Mouse (Mus musculus) bone marrow, adult 2 months (tissue): ENCODE results near the gene T2. TPM values are rescaled to one million over a fixed set of nuclear protein-coding genes. Genes with fewer than 3 reads are reported as not detected.
"Not testable (repeated sequence)": the region's sequence is repeated elsewhere in the genome, so short reads cannot be mapped to it uniquely, and the experiment has no call there.

Experiments used
- H3K27ac ChIP-seq: fragments of 200-500 bp; 2 replicates; pipeline ENCODE4 v1.5.1; 2012; ENCODE audit warnings: low read depth, mild to moderate bottlenecking, control low read depth, inconsistent platforms, low read length; ENCODE audit not compliant: control insufficient read depth, poor library complexity, insufficient read depth
- H3K4me1 ChIP-seq: fragments of 200-500 bp; 2 replicates; pipeline ENCODE4 v1.6.1; 2011; ENCODE audit warnings: low read length; ENCODE audit not compliant: control insufficient read depth, insufficient read depth
- H3K4me3 ChIP-seq: fragments of 200-500 bp; replicated peaks from 2 replicates; pipeline ENCODE3; 2011; ENCODE audit warnings: mild to moderate bottlenecking, low read depth, low read length, control low read depth; ENCODE audit not compliant: control insufficient read depth
- CTCF ChIP-seq: fragments of 200-500 bp; IDR thresholded peaks from 2 replicates; pipeline ENCODE4 v1.5.1; 2011; ENCODE audit warnings: low read length, control low read depth; ENCODE audit not compliant: control insufficient read depth, insufficient read depth
- POLR2A ChIP-seq: fragments of 200-500 bp; IDR thresholded peaks from 2 replicates; pipeline ENCODE4 v1.6.1; 2011; ENCODE audit warnings: low read depth, mild to moderate bottlenecking, control low read depth, low read length, borderline replicate concordance; ENCODE audit not compliant: control insufficient read depth
- WGBS: fragments of 180-500 bp; shearing (Covaris S2); methylation state at CpG from one replicate; pipeline ENCODE4 v1.1.7; 2018; 5-methylcytosine and 5-hydroxymethylcytosine counted together
- polyA plus RNA-seq: library from polyadenylated mRNA; stranded (reverse); fragments of >200 nt; gene quantifications from 2 replicates; pipeline ENCODE4 v1.2.4, GENCODE M21; 2011; ENCODE audit warnings: low replicate concordance; ENCODE audit not compliant: missing spikeins, insufficient read depth, insufficient read length

The T2 gene
- polyA plus RNA-seq, 1 experiment, result not detected

DNA sequence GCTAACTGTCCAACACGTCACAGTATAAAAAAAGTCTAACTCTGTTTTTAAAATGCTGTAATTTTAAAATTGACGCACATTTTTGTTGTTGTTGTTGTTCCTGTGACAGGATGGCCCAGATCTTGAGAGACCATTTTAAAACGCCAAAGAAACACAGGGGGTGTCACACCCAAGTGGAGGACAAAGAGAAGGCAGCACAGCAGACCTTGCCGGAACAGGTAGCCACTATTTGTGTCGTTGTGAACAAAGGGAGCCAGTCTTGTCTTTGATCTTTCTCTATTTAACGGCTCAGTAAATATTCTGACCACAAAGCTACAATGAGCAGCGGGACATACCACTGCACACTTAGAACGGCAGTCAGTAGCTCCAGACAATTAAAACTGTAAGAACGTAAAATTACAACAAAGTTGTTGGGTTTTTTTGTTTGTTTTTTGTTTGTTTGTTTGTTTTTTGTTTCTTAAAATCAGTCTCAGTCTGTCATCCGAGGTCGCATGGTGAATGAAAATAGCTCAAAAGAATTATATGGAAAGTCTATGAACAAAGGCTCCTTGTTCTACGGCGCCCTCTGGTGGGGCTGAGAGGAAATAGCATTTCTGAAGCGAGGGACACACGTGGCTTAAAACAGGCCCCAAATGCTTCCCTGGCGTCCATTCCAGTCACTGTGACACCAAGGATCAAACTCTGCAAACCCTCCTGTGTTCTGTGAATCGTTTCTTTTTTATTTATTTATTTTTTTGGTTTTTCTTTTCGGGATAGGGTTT, 16.7 kb downstream of the T2 start:
- no peak overlapping the region; the same call in 1 of the 2 replicates for H3K27ac ChIP-seq
- peak overlapping the region; percentile 25 for H3K4me3 ChIP-seq
- H3K4me1 ChIP-seq, result no peaks in the 10 kb centered on the region
- WGBS, result under 1% methylated on average over 18 of the region's 18 CpGs
- TF ChIP-seq POLR2A (no peak), CTCF (peak; percentile 76)

DNA sequence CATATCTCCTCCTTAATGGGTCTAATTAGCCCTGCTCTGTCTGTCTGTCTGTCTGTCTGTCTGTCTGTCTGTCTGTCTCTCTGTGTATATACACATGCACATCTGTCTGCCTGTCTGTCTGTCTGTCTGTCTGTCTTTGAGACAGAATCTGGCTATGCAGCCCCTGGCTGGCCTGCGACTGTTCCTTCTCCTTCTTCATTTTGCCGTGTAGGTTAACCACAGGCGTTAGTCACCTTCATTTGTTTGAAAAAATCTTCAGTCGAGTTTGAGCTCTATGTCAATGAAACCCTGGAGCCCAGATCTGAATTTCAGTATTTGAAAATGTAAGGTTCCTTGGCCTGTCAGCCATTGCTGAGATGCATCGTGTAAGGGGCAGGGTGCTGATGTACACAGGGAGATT, 21.5 kb downstream of the T2 start:
- TF ChIP-seq POLR2A (no peak), CTCF (no peak)
- no peak overlapping the region for H3K4me3 ChIP-seq
- WGBS, result 10% methylated on average over 5 of the region's 5 CpGs
- H3K4me1 ChIP-seq, result no peaks in the 10 kb centered on the region
- H3K27ac ChIP-seq, result no peak overlapping the region

GRCm38 (mm10) chr17:8385441-8385840, 29.6 kb downstream of the T2 start:
- no peak overlapping the region for H3K4me3 ChIP-seq
- TF ChIP-seq CTCF, result no peak
- no peak for TF ChIP-seq POLR2A
- 78% methylated on average over 2 of the region's 2 CpGs for WGBS
- H3K4me1 ChIP-seq, result no peaks in the 10 kb centered on the region; the same call in 1 of the 2 replicates
- no peak overlapping the region for H3K27ac ChIP-seq

DNA sequence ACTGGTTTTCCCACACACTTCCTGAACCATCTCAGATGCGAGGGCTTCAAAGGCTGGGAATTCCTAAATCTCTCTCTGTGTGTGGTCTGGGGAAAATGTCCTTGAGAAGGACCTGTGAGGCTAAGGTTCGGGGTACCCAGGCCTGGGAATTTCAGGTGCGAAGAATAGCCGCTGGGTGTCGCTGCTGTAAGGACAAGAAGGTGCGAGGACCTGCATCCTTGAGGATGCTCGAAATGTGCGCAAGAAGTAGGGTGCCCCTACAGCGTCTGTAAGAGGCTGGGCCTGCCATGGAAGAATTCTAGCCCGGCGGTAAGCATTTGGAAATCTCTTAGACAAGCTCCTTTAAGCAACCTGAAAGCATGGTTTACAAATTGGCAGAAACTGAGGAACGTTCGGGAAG, 32.7 kb downstream of the T2 start:
- H3K4me1 ChIP-seq, result no peaks in the 10 kb centered on the region; the same call in 1 of the 2 replicates
- 5% methylated on average over 13 of the region's 13 CpGs for WGBS
- TF ChIP-seq POLR2A, result no peak
- peak; percentile 51; the same call in 1 of the 2 replicates for TF ChIP-seq CTCF
- H3K4me3 ChIP-seq, result no peak overlapping the region
- no peak overlapping the region for H3K27ac ChIP-seq

DNA sequence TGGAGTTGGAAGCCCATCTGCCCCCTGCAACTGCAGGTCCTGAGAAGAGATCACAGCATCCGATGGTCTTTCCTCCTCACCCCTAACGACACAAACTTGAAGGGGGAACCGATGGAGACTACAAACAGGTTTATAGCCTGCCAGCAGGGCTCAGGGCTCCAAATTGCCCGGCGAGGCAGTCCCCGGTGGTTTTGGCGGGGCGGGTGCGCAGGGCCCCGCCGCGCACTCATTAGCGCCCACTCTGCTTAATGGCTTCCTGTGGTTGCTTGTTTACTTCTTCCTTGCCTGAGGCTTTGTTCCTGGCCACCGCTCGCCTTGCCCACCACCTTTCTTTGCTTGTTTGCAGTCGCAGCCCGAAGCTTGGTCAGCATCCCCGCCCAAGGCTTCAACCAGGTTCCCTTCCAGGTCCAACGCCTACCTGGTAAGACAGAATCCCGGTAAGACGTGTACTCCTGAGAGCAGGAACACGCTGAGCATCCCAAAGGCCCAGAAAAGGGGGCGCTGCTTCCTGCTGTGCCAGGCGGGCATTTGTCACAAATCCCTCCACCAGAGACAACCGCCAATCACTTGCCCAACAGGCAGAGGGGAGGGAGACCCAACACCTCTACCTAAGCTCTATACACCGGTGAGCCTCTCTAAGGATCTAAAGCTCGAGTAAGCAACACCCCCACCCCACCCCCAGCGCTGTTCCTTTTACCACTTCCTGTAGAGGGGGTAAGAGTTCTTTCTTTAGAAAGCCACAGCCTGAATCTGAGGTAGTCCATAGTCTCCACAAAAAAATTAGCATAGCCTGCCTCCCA, 33.4 kb downstream of the T2 start:
- Histone ChIP-seq H3K4me3 (peak overlapping the region; percentile 18), H3K4me1 (no peaks in the 10 kb centered on the region; the same call in 1 of the 2 replicates), H3K27ac (no peak overlapping the region)
- under 1% methylated on average over 28 of the region's 28 CpGs for WGBS
- no peak for TF ChIP-seq POLR2A
- TF ChIP-seq CTCF, result no peak

DNA sequence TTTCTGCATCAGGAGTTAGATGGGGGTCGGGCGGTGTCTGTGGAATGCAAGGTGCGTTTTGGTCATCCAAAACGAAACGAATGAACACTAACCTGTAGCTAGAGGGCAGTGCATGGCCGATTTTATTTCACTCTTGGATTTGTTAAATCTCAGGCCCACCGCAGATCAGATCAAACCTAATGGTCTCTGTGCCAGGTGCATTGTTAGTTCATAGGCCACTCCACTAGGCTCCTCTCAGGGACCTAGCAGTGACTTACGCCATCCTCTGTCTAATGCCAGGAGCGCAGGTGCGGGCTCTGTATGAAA, 34.0 kb downstream of the T2 start:
- Histone ChIP-seq H3K4me3 (no peak overlapping the region), H3K4me1 (no peaks in the 10 kb centered on the region; the same call in 1 of the 2 replicates), H3K27ac (no peak overlapping the region)
- WGBS, result 15% methylated on average over 10 of the region's 10 CpGs
- TF ChIP-seq POLR2A (no peak), CTCF (no peak)

DNA sequence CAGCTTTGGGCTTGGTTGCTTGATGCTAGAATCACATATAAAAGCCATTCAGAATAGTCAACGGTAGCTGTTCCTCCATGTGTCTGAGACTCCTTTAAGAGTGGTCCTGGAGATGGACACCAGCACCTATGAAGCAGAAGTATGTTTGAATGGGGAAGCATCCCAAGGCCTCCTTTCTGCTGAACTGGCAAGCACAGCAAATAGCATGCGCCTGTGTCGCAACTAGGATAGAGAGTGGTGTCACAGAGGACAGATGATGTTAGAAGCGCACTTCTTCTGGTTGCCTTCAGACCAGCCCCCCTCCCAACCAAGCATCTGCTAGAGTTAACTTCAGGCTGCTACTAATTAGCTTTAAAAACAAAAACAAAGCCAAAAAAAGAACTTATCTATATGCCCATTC, 34.7 kb downstream of the T2 start:
- 48% methylated on average over 4 of the region's 4 CpGs for WGBS
- TF ChIP-seq CTCF (no peak), POLR2A (no peak)
- Histone ChIP-seq H3K27ac (no peak overlapping the region), H3K4me1 (no peaks in the 10 kb centered on the region; the same call in 1 of the 2 replicates), H3K4me3 (no peak overlapping the region)

- H3K4me1 ChIP-seq, result no peaks in the 10 kb centered on the region; the same call in 1 of the 2 replicates
- WGBS, result 87% methylated on average over 4 of the region's 4 CpGs
- TF ChIP-seq CTCF (no peak), POLR2A (no peak)
- H3K4me3 ChIP-seq, result no peak overlapping the region
- no peak overlapping the region for H3K27ac ChIP-seq
Measured at GRCm38 (mm10) chr17:8396371-8396770, 40.6 kb downstream of the T2 start.

- WGBS, result 69% methylated on average over 2 of the region's 2 CpGs
- Histone ChIP-seq H3K4me1 (no peaks in the 10 kb centered on the region), H3K4me3 (no peak overlapping the region), H3K27ac (no peak overlapping the region)
- TF ChIP-seq CTCF (no peak), POLR2A (no peak)
Measured at GRCm38 (mm10) chr17:8397946-8398345, 42.2 kb downstream of the T2 start.

GRCm38 (mm10) chr17:8403932-8404331, 48.1 kb downstream of the T2 start:
- H3K4me3 ChIP-seq, H3K27ac ChIP-seq, H3K4me1 ChIP-seq: not testable (repeated sequence)
- 44% methylated on average over 8 of the region's 8 CpGs for WGBS
